Mouse (Mus musculus): ENCODE measurements around the gene Mfrp.
"Not testable (repeated sequence)": the region's sequence is repeated elsewhere in the genome, so short reads cannot be mapped to it uniquely, and the experiment has no call there.

The Mfrp gene

DNA sequence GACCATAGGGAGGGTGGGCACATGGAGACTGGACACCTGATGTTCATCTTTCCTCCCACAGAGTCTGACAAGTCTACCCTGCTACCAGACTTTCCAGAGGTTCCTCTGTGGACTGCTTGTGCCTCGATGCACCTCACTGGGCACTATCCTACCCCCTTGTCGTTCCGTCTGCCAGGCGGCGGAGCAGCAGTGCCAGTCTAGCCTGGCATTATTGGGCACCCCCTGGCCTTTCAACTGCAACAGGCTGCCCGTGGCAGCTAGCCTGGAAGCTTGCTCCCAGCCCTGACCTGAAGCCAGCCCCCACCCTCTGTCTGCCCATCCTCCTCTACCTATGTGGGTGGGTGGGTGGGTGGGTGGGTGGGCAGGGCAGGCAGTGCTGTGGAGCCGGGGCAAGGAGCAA lies 4.7 kb downstream of the Mfrp start:
- no peak for DNase-seq (ENCODE audit: low read depth)

- DNase-seq (ENCODE audit: low read depth) = no peak
Observed at GRCm38 (mm10) chr9:44106596-44106995, 5.1 kb downstream of the Mfrp start.

DNA sequence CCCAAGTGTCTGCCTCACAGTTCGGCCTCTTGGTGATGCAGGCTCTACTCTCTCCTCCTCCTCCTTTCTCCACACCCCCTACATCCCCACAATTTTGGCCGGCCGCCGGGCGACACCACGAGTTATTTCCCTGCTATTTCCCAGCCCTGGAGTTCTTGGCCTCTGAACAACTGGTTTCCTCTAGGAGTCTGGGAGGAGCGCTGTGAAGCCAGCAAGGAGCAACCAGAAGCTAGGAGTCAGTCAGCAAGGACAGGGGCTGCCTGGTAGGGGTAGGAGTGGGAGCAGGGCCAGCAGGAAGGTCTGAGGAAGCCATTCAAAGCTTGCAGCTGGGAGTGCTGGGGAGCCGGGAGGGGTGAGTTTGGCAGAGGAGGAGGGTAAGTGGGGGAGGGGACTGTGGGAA lies 5.6 kb downstream of the Mfrp start, which contains the start of gene C1qtnf5:
TSS of gene C1qtnf5 (plus strand) at position 136 of the 400 bp plus-strand sequence.
- no peak for DNase-seq (ENCODE audit: low read depth)

- DNase-seq (ENCODE audit: low read depth) = no peak
Observed at GRCm38 (mm10) chr9:44107557-44108179, 6.1 kb downstream of the Mfrp start.

DNA sequence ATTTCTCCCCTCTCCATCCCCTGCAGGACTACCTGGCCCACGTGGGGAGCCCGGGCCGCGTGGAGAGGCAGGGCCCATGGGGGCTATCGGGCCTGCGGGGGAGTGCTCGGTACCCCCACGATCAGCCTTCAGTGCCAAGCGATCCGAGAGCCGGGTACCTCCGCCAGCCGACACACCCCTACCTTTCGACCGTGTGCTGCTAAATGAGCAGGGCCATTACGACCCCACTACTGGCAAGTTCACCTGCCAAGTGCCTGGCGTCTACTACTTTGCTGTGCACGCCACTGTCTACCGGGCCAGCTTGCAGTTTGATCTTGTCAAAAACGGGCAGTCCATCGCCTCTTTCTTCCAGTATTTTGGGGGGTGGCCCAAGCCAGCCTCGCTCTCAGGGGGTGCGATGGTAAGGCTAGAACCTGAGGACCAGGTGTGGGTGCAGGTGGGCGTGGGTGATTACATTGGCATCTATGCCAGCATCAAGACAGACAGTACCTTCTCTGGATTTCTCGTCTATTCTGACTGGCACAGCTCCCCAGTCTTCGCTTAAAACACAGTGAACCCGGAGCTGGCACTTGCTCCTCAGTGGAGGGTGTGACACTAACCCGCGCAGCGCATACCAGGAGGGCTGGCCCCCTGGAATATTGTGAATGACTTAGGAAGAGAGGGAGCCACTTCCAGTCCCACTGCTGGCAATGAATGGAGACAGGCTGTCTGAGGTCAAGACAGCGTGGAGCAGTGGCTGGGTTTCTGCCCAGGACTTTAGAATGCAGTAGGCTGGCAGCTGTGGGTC lies 6.9 kb downstream of the Mfrp start:
- no peak for DNase-seq (ENCODE audit: low read depth)

GRCm38 (mm10) chr9:44109360-44110095 lies 8.0 kb downstream of the Mfrp start:
- DNase-seq (ENCODE audit: low read depth) = peak; percentile 76

- not testable (repeated sequence) for DNase-seq (ENCODE audit: low read depth)
Observed at GRCm38 (mm10) chr9:44111909-44112308, 10.4 kb downstream of the Mfrp start.

- DNase-seq (ENCODE audit: low read depth) = peak; percentile 94
Observed at GRCm38 (mm10) chr9:44113105-44113789, 11.7 kb downstream of the Mfrp start, which contains the start of the genes Gm49380 and Rnf26. TSS of gene Gm49380 (minus strand) at chr9:44113500. TSS of gene Rnf26 (minus strand) at chr9:44113517.

- DNase-seq (ENCODE audit: low read depth) = no peak
Observed at GRCm38 (mm10) chr9:44114453-44114852, 12.9 kb downstream of the Mfrp start.

GRCm38 (mm10) chr9:44115599-44115998 lies 14.1 kb downstream of the Mfrp start:
- DNase-seq (ENCODE audit: low read depth) = no peak

DNA sequence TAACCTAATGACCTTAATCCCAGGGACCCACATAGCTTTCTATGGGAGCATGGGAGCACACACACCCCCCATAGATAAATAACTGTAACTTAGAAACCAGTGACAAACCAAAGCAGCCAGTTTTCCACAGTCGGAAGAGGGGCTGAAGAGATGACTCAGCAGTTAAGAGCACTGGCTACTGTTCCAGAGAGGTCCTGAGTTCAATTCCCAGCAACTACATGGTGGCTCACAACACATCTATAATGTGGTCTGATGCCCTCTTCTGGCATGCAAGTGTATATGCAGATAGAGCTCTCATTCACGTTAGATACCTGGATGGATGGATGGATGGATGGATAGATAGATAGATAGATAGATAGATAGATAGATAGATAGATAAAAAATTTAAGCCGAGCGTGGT lies 14.7 kb downstream of the Mfrp start:
- DNase-seq (ENCODE audit: low read depth) = no peak

DNA sequence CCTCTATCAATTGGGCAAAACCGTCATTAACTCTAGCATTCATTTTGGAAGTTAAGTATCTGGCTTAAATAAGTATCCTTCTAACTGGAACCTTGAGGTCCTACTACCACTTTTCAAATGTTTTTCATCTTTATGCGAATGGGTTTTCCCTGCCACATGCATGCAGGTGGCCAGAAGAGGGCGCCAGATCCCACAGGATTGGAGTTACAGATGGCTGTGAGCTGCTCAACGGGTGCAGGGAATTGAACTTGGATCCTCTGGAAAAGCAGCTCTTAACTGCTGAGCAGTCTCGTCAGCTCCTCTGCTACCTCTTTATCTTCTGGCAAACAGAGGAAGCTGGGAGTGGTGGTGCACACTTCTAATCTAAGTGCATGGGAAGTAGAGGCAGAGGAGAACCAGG lies 17.5 kb downstream of the Mfrp start:
- peak; percentile 34 for DNase-seq (ENCODE audit: low read depth)

DNA sequence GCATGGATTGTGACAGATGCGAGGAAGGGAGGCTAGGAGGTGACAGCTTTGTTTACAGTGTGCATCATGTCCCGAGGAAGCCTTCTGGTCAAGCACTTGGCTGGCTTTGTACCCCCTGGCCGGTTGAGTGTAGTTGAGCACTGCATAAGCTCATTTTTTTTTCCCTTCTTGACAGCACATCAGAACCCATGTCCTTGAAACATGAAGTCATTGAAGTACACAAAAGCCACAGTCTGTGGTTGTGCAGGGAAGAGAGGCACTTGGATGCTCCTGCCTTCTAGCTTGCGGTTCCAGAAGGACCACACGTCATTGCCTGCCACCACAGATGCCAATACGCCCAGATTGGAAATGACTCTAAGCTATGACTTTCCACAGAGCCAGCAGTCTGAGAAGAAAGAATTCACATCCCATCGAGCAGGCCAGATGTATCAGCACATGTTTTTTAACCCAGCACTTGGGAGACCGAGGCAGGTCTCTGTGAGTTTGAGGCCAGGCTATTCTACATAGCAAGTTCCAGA lies 18.5 kb downstream of the Mfrp start:
- no peak for DNase-seq (ENCODE audit: low read depth)

DNA sequence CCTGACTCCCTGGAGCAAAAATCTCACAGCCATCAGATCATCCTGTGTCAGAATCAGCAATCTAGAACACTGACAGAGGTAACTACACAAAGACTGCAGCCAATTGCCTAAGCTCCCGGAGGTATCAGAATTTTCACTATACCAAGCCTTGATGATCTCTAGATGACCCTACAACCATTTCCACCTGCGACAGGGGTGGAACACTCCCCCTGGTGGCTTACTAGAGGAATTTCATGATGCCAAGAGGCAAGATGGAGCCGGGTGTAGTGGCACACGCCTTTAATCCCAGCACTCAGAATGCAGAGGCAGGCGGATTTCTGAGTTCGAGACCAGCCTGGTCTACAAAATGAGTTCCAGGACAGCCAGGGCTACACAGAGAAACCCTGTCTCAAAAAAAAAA lies 22.8 kb downstream of the Mfrp start:
- DNase-seq (ENCODE audit: low read depth) = no peak

DNA sequence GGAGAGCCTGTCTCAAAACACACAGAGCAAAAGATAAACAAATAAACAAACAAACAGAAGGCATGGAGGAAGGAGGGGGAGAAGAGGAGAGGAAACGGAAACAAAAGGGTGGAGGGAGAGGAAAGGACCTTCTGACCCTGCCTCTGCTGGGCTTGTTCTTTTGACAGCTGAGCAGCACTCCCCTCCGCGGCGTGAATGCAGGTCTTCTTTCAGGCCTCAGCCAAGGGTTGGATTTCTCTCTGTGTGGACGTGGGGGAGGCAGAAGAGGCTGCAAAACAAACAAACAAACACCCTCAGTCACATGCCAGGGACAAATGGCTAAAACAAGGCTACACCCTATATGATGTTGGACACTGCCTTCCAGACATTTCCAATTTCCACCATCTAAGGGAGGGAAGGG lies 23.5 kb downstream of the Mfrp start:
- DNase-seq (ENCODE audit: low read depth) = no peak

GRCm38 (mm10) chr9:44125546-44126428 lies 24.3 kb downstream of the Mfrp start:
- DNase-seq (ENCODE audit: low read depth) = peak; percentile 75

- no peak for DNase-seq (ENCODE audit: low read depth)
Observed at GRCm38 (mm10) chr9:44126746-44127145, 25.2 kb downstream of the Mfrp start.

- DNase-seq (ENCODE audit: low read depth) = no peak
Observed at GRCm38 (mm10) chr9:44127351-44127801, 25.8 kb downstream of the Mfrp start.

- DNase-seq (ENCODE audit: low read depth) = no peak
Observed at GRCm38 (mm10) chr9:44129633-44130032, 28.1 kb downstream of the Mfrp start.

DNA sequence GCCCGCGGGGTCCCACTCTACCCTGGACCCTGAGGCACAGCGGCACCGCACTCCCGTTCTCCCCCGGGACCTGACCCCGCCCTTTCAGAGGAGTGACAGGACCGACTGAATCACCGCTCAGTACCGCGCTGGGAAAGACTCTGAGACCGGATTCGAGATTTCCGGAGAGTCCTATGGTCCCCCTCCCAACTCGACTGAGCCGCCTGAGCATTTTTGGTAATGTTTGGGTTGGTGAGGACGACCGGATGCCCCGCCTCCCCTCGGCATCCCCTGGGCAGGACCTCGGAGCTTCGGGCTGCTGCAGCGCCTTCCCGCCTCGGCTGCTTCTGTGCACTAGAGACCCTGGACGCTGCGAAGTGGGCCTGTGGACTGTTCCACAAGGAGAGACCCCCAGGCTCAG lies 28.5 kb downstream of the Mfrp start:
- DNase-seq (ENCODE audit: low read depth) = no peak

Measured in c-Kit-positive CD71-positive TER-119-negative erythroid progenitor cells, embryonic 14.5 days (primary cell).